Mouse (Mus musculus) E14TG2a.4 (cell line): Measurements from ENCODE around the gene Adamts2.

Source experiments
- CTCF ChIP-seq: conservative IDR thresholded peaks from 2 replicates; pipeline ENCODE4 v1.5.1; 2014; ENCODE audit warnings: low read length
- NANOG ChIP-seq: IDR thresholded peaks from 2 replicates; pipeline ENCODE4 v1.6.1; 2014; ENCODE audit warnings: borderline replicate concordance, low read length, mixed read lengths

GRCm38 (mm10) chr11:50734129-50734528, 132.2 kb downstream of the Adamts2 start:
- no peak for TF ChIP-seq CTCF
- no peak for TF ChIP-seq NANOG
